Mouse (Mus musculus) frontal cortex, postnatal 14 days (tissue): ENCODE data around the gene Spata31d1d.
"Not testable (repeated sequence)": the region's sequence is repeated elsewhere in the genome, so short reads cannot be mapped to it uniquely, and the experiment has no call there.

Experiments
- DNase-seq, 2 experiments: peaks; one replicate each; pipeline ENCODE4 v3.0.0; 2022; ENCODE audit warnings: low spot score in 2 of 2

Spata31d1d gene

DNA sequence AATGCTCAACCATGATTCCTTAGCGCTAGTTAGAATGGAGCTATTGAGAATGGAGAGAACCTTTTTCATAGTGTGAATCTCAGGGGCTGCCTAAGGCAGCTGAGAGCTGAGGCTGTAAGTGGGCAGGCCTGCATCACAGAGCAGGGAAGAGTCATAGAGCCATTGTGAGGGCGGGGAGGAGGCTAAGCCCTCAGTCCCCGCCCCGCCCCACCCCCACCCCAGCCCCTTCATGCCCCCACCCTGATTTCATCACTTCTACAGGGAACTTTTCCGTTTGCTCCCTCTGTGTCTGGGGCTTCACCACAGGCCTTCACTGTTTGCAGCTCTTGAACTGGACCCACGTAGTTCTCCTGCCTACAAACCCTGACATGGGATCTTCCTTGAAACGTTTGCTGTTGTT lies at the start of gene Spata31d1d:
Gene Spata31d1d (minus strand): TSS at position 101 of the 400 bp plus-strand sequence.
- DNase-seq: no peak

GRCm38 (mm10) chr13:59779744-59780264 lies 48.3 kb upstream of the Spata31d1d start:
- DNase-seq: not testable (repeated sequence)

DNA sequence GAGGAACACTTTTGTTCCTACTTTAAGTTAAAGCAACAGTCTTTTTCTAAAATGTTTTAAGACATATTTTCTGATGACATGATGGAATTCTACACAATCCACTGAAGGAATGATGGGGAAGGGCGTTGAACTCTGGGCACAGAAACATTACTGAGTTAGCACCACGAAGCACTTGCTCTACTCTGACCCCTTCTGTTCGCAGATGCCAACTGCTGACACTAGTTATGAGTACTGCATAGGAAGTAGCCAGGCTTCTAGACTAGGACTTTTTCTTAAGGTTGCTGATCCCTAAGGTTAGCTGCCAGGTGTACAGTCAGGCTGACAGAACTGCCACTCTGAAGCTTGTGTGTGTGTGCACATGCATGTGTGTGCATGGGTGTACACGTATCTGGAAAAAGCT lies 47.7 kb upstream of the Spata31d1d start:
- DNase-seq: no peak

DNA sequence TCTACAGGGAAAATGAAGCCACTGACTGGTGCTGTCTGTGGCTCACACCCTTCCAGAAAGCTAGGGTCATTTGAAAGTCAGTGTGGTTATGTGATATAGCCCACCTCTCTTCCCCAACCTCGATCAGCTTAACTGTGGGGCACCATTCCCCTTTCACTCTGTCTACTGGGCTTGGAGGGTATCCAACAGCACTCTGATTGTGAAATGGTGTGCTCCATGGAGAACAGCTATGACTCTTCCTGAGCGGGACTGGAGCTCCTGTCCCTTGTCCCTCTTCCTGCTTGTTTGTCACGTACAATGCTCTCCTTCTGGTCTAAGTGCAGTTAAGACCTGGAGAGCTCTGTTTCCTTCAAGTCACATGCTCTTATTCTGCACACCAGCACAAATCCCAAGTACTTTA lies 43.6 kb upstream of the Spata31d1d start:
- no peak for DNase-seq

DNA sequence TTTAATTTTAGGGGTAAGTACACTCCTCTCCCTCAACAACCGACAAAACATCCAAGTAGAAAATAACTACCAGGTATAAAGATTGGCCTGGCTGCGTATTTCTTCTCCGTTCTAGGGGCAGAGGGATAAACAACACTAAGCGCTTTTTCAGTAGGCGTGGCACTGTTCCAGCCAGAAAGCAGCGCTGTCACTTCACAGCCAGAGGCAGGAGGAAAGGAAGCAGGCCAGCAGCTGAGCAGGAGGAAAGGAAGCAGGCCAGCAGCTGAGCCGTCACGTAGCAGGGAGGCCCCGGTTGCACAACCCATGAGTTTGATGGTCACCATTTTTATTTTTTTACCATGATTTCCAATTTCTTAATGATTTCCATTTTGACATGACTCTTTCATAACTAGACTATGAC lies 39.7 kb upstream of the Spata31d1d start:
- peak in 1 of 2 experiments; percentile 39 for DNase-seq

- no peak for DNase-seq
These were observed 39.3 kb upstream of the Spata31d1d start for GRCm38 (mm10) chr13:59770847-59771246.

- DNase-seq: peak; percentile 79 to 86
These were observed 38.6 kb upstream of the Spata31d1d start for GRCm38 (mm10) chr13:59770164-59770562.

- DNase-seq: peak; percentile 99 to 100
These were observed 38.0 kb upstream of the Spata31d1d start, which contains the start of gene Isca1 for GRCm38 (mm10) chr13:59769296-59770163. Gene Isca1 (minus strand): TSS chr13:59769810.

GRCm38 (mm10) chr13:59768531-59768930 lies 37.0 kb upstream of the Spata31d1d start:
- no peak for DNase-seq

DNA sequence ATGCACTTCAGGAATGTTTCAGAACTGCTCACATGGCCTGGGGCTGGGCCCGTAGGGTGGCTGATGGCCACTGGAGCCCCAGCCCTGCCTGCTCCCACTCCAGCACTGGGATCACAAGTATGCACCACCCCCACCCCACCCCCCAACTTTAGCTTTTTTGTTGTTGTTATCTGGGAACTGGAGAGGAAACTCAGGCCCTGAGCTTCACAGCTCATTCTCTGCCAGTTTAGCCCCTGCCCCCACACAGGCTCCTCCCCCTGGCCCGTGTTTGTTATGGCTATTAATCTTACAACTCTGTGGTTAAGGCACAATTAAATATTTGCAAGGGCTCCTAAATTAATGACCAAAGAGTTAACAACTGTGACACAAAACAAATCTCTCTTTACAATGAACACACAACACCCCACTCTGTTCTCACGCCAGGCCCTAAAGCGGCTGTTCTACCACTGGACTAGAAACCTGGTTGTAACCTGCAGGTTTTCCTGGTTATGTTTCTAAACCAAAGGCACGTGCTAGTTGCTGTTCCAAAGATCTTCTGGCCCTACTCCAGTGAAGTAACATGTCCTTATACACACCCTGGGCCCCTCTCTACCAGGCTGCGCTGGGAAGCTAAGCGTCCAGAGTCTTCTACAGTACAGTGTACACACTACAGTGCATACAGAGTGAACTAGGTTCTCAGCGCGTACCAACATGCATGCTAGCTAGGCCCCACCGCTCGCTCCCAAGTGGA lies 35.4 kb upstream of the Spata31d1d start:
- no peak for DNase-seq

DNA sequence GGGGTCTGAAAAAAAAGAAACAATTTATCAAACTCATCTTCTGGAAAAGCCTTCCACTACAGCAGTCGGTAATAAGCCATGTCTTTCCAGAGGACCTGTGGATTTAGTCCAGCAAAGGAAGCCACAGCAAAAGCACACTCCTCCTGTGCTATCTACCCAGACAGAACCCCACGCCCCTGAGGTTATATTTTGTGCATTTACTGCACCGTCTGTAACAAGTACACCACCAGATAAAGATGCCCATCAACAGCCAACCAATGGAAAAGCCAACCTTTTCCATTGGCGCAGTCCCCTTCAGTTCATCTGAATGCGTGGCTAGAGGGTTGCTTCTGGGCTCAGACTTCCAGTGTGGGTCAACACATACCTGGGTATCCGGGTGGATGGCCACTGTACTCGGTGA lies 31.2 kb upstream of the Spata31d1d start:
- DNase-seq: no peak

GRCm38 (mm10) chr13:59756906-59757305 lies 25.4 kb upstream of the Spata31d1d start:
- DNase-seq: no peak

DNA sequence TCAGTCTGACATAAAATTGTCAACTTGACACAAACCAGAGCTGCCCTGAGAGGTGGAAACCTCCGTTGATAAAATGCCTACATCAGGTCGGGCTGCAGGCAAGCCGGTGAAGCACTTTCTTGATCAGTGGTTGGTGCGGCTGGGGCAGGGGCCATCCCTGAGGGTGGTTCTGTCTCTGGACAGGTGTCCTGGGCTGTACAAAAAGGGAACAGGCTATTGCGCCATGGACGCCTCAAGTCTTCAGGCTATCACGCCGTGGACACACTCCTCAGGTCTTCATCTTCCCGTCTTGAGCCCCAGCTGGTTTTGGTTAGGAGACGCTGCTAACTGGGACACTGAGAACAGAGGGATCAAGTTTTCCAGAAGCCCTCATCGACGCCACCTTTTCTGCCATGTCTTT lies 18.8 kb upstream of the Spata31d1d start:
- DNase-seq: no peak

- peak in 1 of 2 experiments; percentile 49 for DNase-seq
These were observed 15.2 kb upstream of the Spata31d1d start, which contains the start of gene 1700014D04Rik for GRCm38 (mm10) chr13:59746711-59747110. Gene 1700014D04Rik (minus strand): TSS chr13:59746752.

- DNase-seq: no peak
These were observed 14.6 kb upstream of the Spata31d1d start for GRCm38 (mm10) chr13:59746164-59746563.

DNA sequence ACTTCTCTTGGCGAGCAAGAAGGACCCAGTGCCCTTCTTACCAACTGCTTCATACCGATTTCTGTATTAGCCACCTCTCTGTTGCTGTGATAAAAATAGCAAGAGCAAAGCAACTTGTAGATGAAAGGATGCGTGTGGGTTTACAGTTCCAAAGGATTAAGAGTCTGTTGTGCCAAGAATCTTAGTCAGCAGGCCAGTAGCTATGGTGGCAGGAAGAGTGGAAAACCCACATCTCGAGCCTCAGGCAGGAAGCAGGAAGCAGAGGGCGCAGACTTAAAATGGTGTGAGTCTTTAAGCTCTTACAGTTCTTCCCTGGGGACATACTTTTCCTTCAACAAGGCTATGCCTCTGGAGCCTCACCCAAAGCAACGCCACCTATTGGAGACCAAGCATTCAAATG lies 13.9 kb upstream of the Spata31d1d start:
- DNase-seq: no peak

DNA sequence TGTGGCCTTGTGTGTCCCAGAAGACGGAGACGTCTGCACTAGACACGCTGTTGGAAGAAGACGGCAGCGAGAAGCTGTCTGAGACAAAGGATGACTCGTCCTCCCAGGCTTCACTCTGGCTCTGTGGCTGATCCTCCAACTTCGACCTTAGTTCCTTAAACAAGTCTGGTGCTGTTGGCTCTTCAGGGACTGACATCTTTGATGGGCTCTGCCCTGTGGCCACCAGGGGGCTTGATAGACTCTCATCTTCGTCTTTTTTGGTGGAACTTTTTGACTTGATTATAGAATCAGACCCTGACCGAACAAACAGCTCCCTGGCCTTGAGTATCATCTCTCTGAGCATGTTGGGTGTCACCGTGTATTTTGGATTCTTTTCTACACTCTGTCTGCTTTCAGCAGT lies 10.1 kb upstream of the Spata31d1d start:
- DNase-seq: no peak

GRCm38 (mm10) chr13:59741096-59741495 lies 9.5 kb upstream of the Spata31d1d start:
- DNase-seq: no peak

DNA sequence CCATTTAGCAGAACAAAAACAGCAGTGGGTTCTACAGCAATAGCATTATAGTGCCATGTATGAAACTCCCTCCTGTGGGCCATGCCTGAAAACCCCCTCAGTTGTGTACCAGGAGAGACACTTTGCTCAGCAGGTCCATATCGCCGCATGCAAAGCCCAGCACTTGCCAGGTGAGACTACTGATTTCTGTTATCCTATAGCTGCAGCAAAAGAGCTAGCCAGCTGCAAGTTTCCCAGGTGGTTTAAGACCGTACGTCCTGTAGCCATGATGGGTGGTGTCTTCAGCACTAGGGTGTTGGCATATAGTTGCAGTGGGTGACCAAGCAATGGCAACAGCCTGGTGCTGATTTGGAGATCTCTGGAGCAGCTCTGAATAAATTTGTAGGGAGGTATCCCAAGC lies 7.8 kb upstream of the Spata31d1d start:
- no peak for DNase-seq

DNA sequence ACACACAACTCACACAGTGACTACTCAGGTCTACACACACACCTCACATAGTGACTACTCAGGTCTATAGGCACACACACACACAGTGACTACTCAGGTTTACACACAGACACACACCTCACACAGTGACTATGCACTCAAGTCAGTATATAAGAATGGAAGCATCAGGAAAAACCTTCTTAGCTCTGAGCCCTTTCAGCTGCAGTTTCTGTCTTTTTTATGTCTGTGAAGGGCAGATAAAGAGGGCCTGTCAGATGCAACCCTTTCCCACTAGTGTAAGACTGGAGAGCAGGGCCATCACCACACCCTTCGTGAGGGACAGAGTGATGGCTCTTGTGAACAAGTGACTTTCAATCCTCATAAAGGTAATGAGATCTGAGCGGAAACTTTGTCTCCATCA lies 6.9 kb upstream of the Spata31d1d start:
- no peak for DNase-seq

DNA sequence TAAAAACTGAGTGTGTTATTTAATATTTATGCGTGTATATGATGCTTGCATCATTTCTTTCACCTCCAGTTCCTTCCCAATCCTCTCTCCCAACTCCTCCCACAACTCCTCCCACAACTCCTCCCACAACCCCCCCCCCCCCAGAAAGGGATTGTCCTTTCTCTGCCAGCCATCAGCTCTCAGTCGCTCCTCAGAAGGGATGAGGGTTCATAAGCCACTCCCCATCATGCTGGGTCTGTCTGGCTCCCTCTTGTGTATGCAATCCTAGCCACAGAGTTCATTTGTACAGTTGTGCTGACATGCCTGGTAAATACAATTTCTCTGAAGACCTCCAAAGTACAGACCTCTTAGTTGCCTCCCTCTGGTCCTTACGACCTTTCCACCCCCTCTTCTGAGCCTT lies 3.6 kb upstream of the Spata31d1d start:
- no peak for DNase-seq

DNA sequence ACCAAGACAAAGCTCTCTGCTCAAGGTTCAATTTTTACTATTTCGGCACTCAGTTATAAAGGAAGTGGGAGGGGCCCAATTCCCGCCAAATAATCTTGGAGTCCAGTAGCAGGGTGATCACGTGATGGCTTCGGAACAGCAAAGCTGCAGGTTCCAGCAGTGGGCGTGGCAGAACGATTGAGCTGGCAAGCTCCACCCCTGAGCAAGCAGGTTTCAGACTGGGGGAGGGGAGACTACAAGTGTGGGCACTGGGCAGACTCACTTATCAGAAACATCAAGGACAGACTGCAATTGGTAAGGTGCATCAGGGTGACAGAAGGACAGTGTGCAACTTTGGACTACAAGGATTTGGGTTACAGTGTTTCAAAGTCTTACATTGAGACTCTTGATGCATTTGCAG lies 2.8 kb upstream of the Spata31d1d start:
- DNase-seq: not testable (repeated sequence)

GRCm38 (mm10) chr13:59733936-59734335 lies 2.4 kb upstream of the Spata31d1d start:
- no peak for DNase-seq
